Mouse (Mus musculus): ENCODE measurements at regions not wholly inside any gene's neighbourhood (a gene's known extent, or its start where the extent isn't known, plus 50 kb on each side); places are given as distances from the start of the nearest gene placed in this dataset.
"Not testable (repeated sequence)": the region's sequence is repeated elsewhere in the genome, so short reads cannot be mapped to it uniquely, and the experiment has no call there.

- no peak for DNase-seq
These were observed 578.3 kb upstream of the Ccdc54 start for GRCm38 (mm10) chr16:51169294-51169693.

GRCm38 (mm10) chr16:51160768-51161167 is 569.8 kb upstream of the Ccdc54 start:
- DNase-seq = no peak

GRCm38 (mm10) chr16:51138575-51138974 is 547.6 kb upstream of the Ccdc54 start:
- DNase-seq = no peak

DNA sequence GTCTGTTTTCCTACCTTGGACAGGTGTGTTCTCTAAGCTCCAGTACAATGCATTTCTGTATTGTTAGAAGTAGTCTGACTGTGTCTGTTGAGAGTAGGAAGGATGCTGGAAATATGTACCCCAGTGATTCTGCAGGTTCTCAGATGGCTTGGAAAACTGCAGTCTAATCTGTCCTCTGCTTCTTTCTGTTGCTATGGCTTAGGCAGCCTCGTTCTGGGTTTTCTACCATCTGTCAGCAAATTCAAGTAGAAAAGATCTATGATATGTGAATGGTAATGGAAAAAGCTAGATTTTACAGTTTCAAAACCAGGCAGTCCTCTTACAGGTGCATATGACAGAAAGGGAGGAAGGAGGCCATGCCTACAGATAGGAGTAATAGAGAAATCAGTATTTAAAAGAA is 528.9 kb upstream of the Ccdc54 start:
- no peak for DNase-seq

GRCm38 (mm10) chr16:51118365-51118764 is 527.4 kb upstream of the Ccdc54 start:
- no peak for DNase-seq

DNA sequence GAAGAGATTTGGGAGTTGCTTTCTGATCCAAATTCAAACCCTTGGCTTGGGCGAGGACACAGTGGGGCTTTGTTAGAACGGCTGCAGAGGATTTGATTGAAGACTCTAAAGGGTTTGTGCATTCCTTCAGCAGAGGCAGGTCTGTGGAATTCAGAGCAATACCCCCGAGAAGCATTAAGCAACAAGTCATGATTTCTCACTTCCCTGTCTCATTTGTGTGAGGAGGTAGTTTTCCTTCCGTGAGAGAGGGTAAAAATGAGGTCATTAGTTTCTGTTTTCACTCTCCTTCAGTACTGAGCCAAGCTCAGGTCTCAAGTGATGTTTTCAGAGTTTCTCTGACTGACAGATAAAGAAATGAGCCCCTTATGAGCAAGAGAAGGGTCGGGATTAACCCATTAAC is 526.9 kb upstream of the Ccdc54 start:
- no peak for DNase-seq

GRCm38 (mm10) chr16:51109864-51110263 is 518.9 kb upstream of the Ccdc54 start:
- no peak for DNase-seq

DNA sequence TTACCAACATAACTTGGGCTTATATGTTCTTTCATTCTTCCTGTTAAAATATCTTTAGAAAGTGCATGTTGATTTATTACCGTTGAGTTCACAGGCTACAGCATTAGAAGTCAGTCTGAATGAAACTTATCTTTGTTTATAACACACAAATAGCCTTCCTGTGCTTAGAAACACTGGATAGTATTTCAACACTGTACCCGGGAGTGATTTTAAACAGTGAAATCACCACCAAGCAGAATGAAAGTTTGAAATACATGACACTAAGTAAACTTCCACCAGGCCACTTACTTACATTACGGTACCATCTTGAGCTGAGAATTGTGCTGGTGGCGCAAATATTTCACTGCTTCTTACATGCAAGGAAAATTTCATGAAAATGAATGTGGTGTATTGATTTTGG is 516.5 kb upstream of the Ccdc54 start:
- DNase-seq = no peak

DNA sequence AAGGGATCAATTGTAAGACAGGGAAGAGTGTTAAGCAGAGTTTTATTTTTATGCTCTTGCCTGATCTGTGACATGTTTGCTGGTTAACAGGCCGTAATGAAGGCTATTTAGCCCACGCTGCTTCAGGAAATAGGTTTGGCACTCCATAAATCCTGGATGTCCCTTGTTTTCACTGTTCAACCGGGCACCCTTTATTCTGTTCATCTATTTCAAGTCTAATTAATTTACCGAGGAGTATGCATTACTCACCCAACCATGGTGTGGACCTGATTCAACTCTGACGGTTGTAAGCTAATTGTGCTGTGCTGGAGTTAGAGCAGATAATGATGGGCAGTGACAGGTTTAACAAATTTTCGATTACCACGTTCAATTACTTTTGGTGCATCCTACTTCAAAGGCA is 495.6 kb upstream of the Ccdc54 start:
- DNase-seq = no peak

DNA sequence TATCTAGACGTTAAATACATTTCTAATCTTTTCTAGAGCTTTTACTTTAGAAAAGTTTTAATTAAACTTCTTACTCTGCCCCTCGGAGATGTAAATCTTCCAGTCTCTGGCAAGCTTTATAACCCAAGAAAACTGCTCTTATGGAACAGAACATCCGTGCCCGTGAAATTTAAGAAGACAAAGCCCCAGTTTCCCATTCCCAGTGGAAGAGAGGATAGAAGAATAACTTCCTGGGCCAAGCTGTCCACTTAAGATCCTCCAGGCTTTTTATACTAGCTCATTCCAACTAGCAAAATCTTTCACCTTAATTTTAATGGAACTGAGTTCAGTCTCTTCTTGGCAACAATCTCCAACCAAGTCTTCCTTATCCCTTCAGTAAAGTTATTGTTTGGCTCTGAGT is 489.2 kb upstream of the Ccdc54 start:
- no peak for DNase-seq

DNA sequence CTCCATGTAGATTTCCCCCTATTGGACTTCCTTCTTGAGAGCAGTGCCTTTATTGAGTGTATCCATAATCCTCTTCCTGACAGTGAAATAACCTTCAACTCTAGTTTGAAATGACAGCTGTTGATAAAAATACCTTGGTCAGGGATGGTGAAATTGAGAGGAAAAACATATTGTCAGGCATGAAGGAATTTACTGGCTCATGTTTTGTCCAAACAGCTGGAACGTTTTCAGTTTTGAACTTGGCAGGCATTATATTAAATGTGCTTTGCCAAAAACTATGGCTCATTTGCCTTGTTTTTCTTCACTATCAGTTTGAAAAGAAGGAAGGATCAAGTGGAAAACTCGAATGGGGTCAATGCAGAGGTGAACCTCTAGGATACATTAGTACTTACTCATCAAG is 457.7 kb upstream of the Ccdc54 start:
- DNase-seq = no peak

- DNase-seq = no peak
These were observed 457.2 kb upstream of the Ccdc54 start for GRCm38 (mm10) chr16:51048169-51048568.

DNA sequence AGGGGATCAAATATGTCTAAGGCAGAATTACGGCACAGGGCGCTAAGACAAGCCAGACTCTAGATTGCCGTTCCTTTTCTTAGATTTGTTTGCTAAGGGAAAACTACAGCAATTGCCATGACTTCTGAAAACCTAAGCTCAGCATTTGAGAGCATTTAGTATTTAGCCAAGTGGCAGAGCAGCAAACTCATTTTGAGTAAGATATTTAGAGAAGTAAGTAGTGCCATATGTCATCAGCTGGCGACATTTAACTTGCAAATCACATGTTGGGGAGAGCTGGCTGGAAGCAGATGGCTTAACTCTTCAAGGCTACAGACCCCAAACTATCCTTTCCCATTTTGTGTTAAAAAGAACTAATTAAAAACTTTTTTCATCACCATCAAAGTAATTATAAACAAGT is 450.4 kb upstream of the Ccdc54 start:
- DNase-seq = no peak

DNA sequence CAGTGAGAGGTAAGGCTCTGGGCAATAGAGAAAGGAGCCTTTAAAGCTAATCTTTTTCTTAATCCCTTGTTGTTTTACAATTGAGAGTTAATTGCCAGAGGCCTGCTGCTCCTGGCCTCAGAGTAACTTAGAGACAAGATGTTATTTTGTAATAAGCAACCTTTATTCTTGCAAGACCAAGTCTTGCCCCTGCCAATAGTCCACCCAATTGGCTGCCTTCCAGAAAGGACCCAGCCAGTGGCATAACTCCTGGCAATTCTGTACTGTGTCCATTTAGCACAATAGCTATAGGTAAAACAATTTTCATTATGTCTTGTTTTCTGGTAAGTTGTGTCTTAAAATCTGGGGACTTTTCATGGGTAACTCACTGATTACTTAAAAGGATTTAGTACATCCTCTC is 411.9 kb upstream of the Ccdc54 start:
- DNase-seq = no peak

DNA sequence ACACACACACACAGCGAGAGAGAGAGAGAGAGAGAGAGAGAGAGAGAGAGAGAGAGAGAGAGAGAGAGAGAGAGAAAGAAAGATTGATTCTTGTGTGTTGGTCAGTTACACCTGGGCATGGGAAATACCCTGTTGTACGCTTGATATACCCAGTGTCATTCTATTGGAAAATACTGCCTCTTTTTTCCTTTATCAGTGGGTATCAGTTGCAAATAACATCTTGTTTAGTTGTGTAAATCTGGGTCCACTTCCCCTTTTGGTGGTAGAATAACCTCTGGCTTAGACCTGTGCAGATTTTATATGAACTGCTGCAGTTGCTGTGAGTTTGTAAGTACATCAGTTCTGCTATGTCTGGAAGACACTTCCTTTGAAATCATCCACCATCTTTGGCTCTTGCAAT is 373.4 kb upstream of the Ccdc54 start:
- DNase-seq = no peak

- DNase-seq = no peak
These were observed 353.1 kb upstream of the Ccdc54 start for GRCm38 (mm10) chr16:50944091-50944490.

GRCm38 (mm10) chr16:50943581-50943980 is 352.6 kb upstream of the Ccdc54 start:
- not testable (repeated sequence) for DNase-seq

- DNase-seq = no peak
These were observed 351.3 kb upstream of the Ccdc54 start for GRCm38 (mm10) chr16:50942291-50942690.

GRCm38 (mm10) chr16:50939316-50939715 is 348.4 kb upstream of the Ccdc54 start:
- DNase-seq = no peak

DNA sequence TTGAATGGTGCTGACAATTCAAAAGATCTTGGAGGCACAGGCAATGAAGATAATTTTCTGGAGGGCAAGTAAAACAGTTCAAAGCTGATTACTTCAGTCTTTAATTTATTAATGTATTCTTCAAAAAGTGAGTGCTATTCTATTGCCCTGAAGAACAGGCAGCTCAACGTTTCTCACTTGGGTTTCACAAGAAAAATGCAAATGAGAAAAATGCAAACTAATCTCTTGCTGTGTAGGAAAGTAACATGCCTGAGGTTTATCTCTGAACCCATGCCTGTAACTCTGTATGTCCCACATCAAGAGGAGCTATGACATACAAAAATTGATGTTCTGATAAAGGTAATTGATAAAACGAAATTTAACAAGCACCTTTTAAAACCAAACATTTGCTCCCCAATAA is 316.8 kb upstream of the Ccdc54 start:
- no peak for DNase-seq

DNA sequence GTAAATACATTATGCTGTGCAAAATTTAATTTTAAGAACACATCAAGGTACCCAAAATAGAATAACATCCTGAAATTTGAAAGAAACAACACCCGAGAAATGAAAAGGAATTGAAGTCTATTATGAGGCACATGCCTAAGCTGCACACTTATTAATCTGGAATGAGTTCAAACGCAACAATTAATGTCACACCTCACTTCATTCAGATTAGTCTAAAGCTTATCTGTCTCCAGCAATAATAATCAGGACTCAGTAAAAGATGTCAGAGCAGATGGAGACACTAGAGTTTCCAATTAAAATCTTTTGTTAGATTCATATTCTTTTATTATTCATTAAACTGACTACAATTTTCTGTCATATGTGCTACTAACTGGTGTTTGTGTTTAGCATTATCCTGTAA is 308.2 kb upstream of the Ccdc54 start:
- no peak for DNase-seq

- no peak for DNase-seq
These were observed 287.0 kb upstream of the Ccdc54 start for GRCm38 (mm10) chr16:50877926-50878325.

GRCm38 (mm10) chr16:50871318-50871717 is 280.4 kb upstream of the Ccdc54 start:
- no peak for DNase-seq

DNA sequence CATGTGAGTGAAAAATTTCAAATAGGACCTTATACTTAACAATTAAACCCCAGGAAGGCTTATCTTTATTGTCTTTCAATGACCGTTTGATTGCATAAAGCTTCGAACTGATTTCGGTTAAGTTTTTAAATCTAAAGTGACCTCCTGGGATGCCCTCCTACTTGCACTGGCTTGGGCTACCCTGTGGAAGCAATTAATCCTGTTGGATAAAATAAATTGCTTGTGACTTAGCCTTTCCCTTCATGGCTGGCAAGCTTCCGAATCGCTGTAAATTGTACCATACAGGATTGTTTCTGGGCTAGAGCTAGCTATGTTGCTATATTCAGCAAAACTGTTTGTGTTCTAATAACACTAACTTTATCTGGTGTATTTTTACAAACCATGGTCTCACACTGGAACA is 272.6 kb upstream of the Ccdc54 start:
- no peak for DNase-seq

GRCm38 (mm10) chr16:50859513-50859912 is 268.6 kb upstream of the Ccdc54 start:
- DNase-seq = no peak

GRCm38 (mm10) chr16:50852081-50852480 is 261.1 kb upstream of the Ccdc54 start:
- no peak for DNase-seq

Data from cerebellum, adult 9-11 months (tissue).